Mouse (Mus musculus) liver, adult 2 months (tissue): Measurements from ENCODE around the gene Cdk7.

Experiments
- CTCF ChIP-seq: fragments of 200-500 bp; IDR thresholded peaks from 2 replicates; pipeline ENCODE4 v1.5.1; 2011; ENCODE audit warnings: low read depth, low read length, control low read depth
- POLR2A ChIP-seq: fragments of 200-500 bp; IDR thresholded peaks from 2 replicates; pipeline ENCODE4 v1.6.1; 2011; ENCODE audit warnings: low read length, control low read depth; ENCODE audit not compliant: insufficient read depth; ENCODE audit errors: extremely low read depth

DNA sequence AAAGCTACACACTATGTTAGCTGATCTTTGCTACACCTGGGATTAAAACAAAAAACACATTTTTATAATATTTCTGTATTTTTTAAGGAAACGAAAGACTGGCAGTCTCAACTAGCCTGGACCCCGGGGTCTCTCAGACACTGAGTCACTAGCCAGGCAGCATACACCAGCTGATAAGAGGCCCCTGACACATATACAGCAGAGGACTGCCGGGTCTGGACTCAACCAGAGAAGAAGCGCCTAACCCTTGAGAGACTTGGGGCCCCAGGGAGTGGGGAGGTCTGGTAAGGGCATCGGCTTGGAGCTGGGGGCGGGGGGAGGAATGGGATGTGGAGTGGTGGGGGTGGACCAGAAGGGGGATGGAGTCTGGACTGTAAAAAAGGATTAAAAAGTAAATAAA is 22.3 kb upstream of the Cdk7 start:
- TF ChIP-seq CTCF (no peak), POLR2A (no peak)
